Mouse (Mus musculus): ENCODE data around the gene Plekhm3.
A peak's percentile ranks its signal among the peaks of the same experiment; 100 is the strongest.

Plekhm3 gene

DNA sequence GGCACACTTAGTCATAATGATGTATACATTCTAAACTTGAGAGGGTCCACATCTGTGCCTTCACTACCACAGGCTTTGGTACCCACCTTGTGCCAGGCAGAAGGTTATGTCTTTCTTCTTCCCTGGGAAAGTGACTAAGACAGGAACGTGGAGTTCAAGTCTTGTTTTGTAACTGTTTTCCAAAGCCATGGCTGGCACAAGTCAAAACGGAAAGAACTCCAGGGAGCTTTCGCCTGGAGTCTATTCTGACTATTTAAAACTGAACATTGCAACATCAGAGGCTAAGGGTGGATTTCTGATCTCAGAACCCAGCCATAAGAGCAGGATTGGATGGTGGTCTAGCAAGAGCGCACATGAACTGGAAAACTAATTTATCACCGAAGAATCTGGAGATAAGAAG lies 120.0 kb downstream of the Plekhm3 start:
- peak; percentile 34 for DNase-seq (ENCODE audit: extremely low read depth, low read depth, low spot score)

DNA sequence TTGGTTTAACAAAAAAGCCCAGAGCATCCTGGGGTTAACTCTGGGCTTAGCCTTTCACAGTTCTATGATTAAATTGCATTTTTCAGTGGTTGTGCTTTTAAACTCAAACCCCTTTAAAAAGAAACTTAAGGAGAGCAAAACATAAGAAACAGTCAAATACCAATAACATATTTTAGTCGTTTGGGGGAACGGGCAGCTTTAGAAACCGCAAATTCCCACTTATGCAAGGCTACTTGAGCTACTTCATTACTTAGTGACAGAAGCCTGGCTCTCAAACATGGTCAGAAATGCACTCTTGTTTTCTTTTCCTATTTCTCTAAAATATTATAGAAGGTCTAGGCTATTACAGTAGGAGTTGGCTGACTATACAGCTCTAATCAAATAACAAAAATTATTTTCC lies 120.5 kb downstream of the Plekhm3 start:
- DNase-seq (ENCODE audit: extremely low read depth, low read depth, low spot score), result no peak

DNA sequence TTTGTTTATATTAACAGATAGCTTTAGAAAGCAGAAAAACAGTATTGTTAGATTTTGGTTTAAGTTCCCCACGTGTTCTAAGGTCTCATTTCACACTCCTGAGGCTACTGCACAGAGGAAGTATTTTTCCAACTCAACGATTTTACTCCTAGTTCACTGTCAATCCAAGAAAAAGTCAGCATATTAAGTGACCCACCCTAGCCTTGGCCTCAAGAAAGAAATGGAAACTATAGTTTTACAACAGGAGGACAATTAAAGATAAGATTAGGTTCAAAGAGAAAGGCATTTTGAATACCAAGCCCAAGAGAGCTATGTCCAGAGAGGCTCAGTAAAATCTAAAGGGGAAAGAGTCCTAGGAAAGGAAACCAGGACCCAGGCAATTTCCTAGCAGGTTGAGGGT lies 125.1 kb downstream of the Plekhm3 start:
- no peak for DNase-seq (ENCODE audit: extremely low read depth, low read depth, low spot score)

DNA sequence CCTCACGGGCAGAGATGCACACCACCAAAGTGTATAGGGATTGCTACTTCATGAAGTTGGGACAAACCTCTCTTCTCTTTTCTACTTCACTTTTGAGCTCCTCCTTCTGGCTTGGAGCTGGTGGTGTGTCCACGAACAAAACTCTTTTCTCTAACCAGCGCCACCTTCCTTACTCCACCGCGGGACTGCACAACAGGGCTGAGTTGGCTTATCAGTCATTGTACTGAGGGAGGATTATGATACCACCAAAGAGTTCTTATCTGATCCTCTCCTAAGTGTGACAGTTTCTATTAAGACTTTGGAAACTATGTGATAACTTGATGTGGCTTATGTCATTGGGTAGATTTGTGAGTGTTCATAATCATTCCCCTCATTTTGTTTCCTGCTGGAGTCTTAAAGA lies 129.2 kb downstream of the Plekhm3 start:
- DNase-seq (ENCODE audit: extremely low read depth, low read depth, low spot score), result no peak

DNA sequence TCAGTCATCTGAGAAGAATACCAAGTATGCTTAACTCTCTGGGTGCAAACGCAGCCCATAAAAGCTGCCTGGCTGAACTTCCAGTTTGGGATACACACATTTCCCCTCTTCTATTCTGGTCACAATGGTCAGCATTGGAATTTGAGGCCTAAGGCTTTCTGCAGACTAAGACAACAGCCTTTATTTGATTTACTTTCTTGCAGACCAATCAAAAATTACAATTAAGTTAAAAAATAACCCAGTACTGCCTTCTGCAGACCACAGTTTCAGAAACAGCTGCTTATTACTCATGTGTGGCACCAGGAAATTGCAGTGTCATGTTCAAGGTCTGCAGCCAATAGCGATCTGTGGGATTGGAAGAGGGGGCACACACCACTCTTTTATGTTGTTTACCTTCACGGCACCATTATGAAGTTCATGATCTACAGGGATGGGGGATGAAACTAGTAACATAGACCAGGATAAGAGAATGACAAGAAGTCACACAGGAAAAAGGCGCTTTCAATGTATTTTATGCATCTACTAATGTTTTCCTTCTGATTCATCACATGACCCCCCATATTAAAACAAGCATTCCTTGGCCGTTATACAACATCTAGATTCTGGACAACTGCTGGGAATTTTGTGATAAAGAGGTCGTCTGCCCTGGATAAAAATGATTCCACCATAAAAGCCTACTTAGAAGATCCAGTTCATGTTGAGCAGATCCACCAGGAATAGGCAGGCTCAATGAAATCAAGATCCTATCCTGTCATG lies 130.1 kb downstream of the Plekhm3 start:
- no peak for DNase-seq (ENCODE audit: extremely low read depth, low read depth, low spot score)

DNA sequence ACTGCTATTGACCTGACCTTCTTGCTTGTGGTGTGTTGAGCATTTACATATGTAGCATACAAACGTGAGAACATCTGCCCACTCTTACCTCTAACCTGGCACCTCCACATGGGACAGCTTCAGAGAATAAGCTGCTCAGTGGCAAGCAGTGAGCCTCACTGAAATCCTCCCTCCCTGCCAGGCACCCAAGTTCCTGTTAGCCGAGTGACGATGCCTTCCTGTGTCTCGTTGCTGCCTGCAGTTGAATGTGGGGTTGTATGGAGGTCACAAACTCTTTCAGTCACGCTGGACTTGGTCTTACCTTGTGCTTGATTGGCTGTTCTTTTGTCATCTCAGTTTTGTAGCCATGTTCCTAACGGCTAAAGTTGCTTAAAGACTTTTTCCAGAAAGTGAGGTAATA lies 133.1 kb downstream of the Plekhm3 start:
- DNase-seq (ENCODE audit: extremely low read depth, low read depth, low spot score), result no peak

DNA sequence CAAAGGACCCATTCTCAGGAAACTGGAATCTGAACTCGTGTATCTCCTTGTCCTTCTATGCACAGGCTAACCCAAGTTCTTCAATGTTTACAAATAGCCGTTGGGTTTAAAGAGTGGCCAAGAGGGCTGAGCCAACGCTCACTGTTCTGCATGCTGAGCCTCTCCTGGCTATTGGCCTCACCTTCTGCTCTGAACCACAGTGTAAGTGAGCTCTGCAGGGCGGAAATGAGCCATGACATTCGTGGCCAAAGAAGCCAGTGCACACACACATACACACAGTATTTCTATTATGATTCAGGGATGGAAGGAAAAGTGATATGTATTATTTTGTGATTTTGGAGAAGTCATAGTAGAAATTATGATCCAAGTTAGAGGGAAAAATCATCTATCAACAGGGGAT lies 138.9 kb downstream of the Plekhm3 start:
- DNase-seq (ENCODE audit: extremely low read depth, low read depth, low spot score), result no peak

DNA sequence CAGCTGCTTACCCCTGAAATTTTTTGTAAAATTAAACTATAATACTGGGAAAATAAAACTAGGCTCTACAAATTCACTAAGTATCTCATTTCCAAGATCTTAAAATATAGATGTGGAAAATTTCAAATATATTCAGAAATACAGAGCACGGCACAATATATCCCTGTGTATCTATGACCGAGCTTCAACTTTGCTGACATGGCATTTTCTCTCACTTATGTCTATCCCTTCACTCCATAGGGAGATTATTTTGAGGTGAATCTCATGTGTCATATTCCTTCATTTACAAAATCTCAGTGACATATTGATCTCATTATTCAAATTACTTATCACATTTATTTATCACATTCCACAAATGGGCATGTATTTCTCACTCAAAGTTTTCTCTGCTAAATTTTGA lies 143.4 kb downstream of the Plekhm3 start:
- no peak for DNase-seq (ENCODE audit: extremely low read depth, low read depth, low spot score)

DNA sequence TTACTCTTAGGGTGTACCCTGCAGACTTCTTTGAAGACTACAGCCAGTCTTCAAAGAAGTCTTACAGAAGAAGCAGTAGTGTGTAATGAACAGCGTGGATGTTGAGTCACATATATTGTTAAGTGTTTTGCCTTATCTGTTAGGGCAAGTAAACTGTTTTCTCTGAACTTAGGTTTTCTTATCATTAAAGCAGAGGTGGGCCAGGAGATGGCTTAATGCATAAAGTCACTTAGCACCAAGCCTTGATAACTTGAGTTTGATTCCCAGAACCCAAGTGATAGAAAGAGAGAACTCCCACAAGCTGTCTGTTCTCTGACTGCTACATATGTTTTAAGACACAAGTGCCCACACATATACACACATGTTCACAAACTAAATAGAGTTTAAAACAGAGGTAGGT lies 144.7 kb downstream of the Plekhm3 start:
- DNase-seq (ENCODE audit: extremely low read depth, low read depth, low spot score), result no peak

DNA sequence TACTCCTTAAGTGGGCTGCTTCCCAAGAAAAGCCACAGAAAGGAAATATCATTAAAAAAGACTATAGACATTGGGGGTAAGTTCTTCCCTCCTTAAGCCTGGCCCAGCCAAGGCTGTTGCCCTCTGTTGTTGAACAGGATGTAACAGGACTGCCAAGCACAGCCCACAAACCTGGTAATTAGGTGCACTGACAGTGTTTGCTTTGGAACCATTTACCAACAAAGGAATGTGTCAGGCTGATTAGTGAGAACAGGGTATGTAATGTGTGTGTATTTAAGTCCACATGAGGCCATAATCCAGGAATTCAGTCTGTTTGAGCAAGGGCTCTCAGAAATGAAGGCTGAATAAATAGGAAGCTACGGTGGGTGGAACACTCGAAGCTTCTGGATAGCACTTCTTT lies 147.5 kb downstream of the Plekhm3 start:
- DNase-seq (ENCODE audit: extremely low read depth, low read depth, low spot score), result peak; percentile 62

DNA sequence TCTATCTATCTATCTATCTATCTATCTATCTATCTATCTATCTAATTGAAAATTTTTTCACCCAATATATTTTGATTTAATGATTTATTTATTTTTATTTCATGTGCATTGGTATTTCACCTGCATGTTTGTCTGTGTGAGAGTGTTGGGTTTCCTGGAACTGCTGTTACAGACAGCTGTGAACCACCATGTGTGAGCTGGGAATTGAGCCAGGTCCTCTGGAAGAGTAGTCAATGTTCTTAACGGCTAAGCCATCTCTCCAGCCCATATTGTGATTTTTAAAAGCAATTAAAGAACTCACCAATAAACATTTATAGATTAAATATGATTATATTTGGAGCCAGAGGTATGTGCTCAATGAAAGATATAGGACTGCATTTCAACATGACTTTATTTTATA lies 148.9 kb downstream of the Plekhm3 start:
- no peak for DNase-seq (ENCODE audit: extremely low read depth, low read depth, low spot score)

DNA sequence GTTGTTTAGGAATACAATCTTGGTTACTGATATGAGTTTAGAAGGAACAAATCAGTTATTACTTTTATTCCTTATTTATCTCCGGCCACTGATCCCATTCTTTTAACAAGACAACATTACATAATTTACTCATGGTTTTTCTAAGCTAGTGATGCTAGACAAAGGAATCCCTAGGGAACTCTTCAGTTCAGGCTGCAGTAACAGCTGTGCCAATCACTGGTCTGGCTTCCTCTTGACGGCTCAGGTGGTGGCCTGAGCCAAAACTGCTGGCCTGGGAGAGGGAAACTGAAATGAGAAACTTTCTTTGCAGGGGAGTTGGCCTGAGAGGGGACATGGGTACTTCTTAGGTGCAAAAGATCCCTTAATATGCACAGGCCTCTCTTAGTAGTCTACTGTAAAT lies 151.4 kb downstream of the Plekhm3 start:
- no peak for DNase-seq (ENCODE audit: extremely low read depth, low read depth, low spot score)

DNA sequence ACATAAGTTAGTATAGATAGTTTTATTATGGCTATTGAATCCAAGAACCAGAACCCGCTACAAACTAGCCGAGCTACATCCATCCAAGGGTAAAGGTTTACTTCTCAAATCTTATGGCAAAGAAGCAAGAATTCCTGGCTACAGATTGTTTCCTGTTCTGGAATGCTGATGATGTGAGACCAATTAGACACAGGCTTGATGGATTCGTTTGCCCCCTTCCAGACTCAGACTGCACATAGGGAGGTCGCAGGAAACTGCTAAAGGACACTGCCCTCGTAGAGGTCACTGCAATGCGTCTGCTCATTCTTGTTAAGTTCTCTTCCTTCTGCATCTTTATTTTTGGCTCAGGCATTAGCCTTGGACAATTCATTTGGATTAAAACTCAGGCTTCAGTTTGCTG lies 154.0 kb downstream of the Plekhm3 start:
- no peak for DNase-seq (ENCODE audit: extremely low read depth, low read depth, low spot score)

DNA sequence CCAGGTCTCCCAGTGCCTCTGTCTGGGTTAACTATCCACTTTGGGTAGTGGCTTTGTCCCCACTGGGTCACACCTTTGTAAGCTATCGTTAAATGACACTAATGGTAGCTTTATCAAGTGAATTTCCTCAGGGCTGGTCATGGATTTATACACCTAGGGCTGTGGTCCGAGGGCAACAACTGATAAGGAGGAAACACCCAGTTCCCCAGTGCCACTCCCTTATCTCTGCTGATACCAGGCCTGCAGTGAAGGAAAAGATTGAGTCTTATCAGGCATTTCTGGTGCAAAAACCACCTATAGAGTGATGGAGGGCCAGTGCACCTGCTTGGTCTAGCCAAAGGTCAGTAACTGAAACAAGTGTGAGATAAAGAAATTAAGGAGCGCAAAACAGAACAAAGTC lies 159.0 kb downstream of the Plekhm3 start:
- DNase-seq (ENCODE audit: extremely low read depth, low read depth, low spot score), result no peak

DNA sequence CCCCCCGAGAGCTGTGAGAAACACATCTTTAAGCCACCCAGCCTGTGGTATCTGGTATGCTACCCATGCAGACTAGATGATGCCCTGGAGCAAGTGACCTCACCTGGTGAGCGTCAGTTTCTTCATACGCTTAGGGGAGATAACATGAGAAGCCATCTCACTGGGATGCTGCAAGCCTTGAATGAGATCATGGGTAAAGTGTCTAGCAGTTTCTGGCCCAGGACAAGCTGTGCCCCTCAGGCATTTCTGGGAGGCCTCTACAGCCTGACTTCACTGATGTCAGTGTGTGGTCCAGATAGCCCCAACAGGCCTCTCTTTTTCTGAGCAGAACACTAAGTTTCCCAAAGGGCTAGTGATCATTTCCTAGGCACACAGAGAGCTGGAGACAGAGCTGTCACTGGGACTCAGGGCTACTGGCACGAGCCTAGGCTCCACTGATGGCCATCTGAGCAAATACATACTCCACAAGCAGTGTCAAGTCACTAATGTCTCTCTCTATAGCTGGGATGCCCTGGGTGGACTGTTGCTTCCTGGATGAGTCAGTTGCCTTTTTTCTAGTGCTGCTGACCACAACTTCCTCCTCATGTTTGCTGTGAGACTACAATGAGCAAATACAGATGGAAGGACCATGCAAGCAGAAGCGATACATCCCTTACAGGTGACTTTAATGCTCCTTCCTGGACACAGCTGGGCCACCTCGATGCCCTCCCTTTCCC lies 159.6 kb downstream of the Plekhm3 start:
- no peak for DNase-seq (ENCODE audit: extremely low read depth, low read depth, low spot score)

DNA sequence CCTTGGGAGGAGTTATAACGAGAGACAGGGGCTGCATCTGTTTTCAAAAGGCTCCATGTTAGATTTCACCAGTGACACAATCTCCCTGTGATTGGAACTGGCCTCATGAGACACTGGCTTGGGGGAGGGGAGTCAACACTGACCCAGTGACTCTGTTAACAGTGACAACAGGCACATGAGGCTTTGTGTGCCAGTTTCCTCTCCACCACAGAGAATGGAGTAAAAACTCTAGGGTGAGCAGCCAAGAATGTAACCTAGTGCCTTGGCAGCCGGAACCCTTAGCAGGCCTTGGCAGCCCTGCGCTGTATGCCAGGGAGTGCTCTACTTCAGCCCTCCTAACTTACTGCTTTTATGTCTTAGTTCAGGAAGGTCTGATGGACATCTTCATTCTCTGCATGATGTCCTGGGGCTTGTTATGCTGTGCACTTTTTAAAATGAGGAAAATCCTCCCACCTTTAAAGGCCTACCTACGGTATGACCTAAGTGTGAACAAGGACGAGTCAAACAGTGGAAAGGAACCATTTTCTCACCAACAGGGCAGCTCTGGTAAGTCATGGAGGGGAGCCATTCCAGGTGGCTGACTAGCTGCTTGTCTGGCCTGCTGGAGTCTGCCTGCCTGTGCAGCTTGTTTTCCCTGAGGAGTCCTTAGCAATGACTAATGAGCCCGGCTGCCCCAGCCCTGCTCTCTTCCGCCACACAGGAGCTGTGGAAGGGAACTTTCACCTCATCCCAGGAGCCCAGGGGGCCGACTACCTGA lies 161.2 kb downstream of the Plekhm3 start:
- no peak for DNase-seq (ENCODE audit: extremely low read depth, low read depth, low spot score)

DNA sequence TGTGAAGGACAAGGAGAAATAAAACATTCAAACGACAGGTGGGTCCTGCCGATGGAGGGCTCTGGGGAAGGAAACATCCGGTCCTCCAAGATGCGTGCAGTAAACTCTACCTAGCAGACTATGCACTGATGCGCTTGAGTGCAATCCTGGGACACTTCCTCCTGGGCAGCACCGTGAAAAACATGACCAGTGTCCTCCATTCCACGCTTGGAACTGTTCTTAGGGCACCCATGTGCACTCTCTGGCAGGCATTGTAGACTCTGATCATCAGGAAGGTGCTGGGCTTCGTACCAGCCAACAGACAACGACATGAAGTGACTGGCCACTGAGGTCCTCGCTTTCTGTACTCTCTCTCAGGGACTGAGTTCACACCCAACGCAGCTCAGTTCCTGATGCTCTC lies 162.5 kb downstream of the Plekhm3 start:
- DNase-seq (ENCODE audit: extremely low read depth, low read depth, low spot score), result no peak

DNA sequence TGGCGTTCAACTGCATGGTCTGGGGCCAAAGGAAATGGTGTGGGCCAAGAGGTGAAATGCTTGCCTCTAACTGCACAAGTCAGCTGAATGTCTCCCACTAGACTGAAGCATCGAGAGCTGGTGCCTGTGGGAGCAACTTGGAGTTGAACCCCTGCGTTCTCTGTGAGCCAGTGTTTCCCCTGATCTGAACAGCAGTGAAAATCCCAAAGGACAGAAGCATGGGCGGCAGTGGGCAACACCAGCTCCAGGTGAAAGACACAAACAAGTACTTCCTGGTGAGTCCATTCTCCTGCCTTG lies 163.4 kb downstream of the Plekhm3 start:
- DNase-seq (ENCODE audit: extremely low read depth, low read depth, low spot score), result no peak

DNA sequence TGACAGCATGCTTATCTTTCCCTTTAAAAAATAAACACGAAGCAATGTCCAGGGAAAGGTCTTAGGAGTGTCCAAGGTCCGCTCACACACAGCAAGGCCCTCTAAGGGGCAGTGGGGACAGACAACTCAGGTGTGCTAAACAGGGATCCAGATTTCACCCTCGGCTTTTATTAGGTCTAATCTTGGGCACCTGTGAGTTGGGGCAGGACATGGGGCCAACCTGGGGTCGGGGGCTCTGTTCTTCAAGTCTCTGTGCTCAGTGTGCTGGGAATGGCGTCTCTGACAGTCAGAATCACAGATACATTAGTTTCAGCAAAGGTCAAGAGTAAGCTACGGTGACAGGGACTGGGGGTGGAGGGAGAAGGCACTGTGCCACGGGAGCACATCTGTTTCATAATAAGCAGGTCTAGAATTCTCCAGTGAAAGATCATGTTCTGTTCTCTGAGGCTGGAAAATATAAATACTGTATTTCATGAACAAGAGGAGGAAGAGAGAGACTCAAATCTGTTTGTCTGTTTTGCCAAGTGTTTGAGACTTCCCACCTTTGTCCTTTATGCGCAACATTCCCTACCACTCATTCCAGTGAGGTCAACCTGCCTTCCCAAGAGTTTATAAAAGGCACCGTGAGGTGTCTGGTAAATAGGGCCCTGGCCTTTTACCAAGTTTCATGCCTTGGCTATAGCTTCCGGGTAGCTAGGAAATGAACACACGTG lies 163.9 kb downstream of the Plekhm3 start:
- no peak for DNase-seq (ENCODE audit: extremely low read depth, low read depth, low spot score)

DNA sequence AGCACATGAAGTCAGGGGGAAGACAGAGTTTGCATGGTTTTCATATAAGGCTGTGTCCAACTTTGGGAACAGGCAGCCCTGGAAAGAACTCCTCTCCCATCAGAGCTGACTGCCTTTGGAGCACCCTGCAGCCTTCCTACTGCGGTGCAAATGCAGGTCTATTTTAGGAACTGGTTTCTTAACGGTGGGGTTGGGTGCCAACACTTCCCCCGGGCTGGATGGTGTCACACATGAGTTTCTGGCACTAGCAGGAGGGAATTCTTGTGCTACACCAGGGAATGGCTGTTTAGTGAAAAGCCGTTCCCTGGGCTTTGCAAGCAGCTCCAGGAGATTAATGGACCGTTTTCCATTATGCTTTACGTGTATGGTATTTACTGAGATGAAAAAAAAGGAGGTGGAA lies 164.8 kb downstream of the Plekhm3 start:
- no peak for DNase-seq (ENCODE audit: extremely low read depth, low read depth, low spot score)

All from fat pad, adult 2 months (tissue).